Mouse (Mus musculus): ENCODE results near the gene OR5BS1P.
A peak's percentile ranks its signal among the peaks of the same experiment; 100 is the strongest.
"Not testable (repeated sequence)": the region's sequence is repeated elsewhere in the genome, so short reads cannot be mapped to it uniquely, and the experiment has no call there.

Gene OR5BS1P

DNA sequence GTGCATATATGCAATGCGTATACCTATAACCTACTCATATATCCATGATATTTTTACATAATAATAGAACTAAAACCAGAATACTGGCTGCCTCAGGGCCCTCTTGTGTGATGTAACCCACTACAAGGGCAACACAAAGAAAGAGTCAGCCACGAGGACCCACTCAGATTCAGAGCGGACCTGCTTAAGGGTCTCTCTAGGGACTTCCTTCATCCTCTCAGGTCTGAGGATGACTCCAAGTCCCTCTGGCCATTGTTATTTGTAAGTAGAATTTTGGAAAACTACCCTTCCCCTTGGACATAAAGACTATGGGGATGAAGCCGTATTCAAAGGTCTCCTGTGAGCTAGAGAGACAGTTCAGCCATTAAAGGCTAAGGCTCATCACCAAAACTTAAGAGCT is at the start of gene OR5BS1P:
OR5BS1P (plus strand) TSS at position 301 of the 400 bp plus-strand sequence.
- no peak for DNase-seq

DNA sequence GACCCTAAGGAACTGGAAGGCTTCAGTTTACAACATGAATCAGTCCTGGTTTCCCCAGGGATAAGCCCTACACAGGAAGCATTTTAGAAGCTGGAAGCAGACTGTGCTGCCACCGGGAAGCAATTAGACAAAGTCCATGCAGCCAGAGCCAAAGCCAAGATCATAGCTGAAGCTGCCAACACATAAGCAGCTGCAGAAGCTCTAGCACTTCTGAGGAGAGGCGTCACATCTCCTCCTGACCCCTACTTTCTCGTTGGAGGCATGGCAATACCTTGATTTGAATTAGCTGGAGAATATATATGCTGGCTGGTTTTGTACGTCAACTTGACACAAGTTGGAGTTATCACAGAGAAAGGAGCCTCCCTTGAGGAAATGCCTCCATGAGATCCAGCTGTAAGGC is 48.8 kb upstream of the OR5BS1P start:
- no peak for DNase-seq

DNA sequence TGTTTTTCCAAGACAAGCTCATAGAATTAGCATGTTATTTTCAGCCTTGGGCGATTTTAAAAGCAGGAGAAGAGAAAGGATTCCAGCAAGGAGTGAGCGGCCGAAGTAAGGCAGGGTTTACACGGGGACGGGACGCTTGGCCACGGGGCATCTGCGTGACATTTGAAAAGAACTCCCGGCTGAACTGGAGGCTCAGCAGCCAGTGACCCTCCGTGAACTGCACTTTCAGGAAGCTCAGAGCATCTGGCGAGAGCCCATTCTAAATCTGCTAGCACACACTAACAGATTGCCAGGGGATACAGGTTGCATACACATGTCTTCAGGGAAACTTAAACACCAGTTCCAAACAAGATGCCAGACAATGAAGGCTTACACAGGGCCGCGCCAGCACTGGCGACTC is 45.4 kb upstream of the OR5BS1P start:
- no peak for DNase-seq

DNA sequence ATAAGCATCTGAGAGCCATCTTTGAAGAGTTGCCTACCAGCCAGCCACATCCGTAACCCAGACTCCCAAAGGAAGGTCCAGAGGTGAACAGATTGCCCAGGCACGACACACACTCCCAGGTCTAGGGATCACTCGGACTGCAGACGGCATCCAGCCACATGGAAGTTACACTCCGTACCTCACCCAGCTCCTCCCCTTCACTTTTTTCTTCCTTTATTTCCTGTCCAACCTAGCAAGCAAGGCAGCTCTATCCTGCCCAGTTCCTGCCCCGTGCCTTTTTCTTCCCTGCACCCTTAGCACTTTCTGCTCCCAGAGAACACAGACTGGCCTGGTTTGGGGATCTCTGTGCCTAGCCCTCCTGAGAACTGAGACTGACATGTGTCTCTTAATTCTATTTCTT is 44.9 kb upstream of the OR5BS1P start:
- DNase-seq, result no peak

DNA sequence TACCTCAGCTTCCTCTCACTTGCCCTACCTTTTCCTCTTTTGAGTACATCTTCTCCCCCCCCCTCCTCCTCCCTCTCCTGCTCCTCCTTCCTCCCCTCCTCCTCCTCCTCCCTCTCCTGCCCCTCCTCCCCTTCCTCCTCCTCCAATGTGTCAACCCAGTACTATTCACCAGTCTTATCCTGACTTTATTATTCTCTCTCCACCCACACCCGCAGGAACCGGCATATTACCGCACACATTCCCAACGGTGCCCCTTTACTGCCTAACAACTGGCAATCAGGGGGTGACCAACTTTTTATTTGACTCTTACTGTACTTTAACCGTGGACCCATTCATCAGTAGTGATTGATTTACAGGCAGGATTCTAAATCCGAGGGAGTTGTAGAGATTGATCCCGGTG is 44.5 kb upstream of the OR5BS1P start:
- no peak for DNase-seq

DNA sequence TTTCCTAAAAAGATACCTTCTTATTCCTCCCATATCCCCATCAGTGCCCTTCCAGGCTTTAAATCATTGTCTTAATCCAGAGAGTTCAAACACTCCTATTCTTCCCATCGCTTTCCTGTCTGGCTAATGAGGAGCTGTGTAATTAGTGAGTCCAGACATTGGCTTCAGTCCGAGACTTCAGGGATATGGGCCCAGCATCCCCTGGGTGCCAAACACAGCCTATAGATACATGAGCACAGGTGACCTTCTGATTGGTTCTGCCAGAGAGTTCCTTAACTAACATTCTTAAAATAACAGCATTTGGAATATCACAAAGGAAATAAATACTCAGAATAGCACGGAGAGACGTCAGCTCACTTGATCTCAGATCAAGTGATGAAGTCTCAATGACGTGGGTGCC is 38.8 kb upstream of the OR5BS1P start, which contains the start of gene Olfr282:
Olfr282 (plus strand) TSS at position 301 of the 400 bp plus-strand sequence.
- not testable (repeated sequence) for DNase-seq

DNA sequence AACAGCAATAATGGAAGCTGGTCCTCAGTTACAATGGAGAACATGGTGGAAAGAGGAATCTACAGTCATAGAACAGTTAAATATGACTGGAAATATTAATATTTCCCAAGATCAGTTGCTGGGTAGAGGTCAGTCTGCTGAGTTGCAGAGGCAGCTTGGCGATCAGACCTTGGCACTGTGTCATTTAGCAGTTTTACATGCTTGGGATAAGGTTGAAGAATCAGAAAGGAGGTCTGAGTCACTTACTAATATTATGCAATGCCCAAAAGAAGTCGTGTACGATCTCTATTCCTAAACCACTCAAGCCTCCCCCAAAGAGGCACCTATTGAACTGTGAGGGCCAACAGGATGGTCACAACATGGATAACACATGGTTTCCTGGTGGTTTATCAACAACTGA is 25.1 kb upstream of the OR5BS1P start:
- no peak for DNase-seq

DNA sequence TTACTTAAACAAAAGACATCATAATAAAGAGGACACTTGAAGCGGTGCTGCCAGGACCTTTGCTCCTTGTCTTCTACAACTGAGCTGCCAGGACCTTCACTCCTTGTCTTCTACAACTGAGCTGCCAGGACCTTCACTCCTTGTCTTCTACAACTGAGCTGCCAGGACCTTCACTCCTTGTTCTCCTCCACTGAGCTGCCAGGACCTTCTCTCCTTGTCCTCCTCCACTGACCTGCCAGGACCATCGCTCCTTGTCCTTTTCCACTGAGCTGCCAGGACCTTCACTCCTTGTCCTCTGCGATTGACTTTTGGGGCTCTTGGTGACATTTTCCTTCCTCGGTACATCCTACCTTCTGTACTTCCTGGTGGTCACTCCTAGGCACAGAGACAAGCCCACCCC is 21.2 kb upstream of the OR5BS1P start:
- peak; percentile 13 to 20 for DNase-seq

DNA sequence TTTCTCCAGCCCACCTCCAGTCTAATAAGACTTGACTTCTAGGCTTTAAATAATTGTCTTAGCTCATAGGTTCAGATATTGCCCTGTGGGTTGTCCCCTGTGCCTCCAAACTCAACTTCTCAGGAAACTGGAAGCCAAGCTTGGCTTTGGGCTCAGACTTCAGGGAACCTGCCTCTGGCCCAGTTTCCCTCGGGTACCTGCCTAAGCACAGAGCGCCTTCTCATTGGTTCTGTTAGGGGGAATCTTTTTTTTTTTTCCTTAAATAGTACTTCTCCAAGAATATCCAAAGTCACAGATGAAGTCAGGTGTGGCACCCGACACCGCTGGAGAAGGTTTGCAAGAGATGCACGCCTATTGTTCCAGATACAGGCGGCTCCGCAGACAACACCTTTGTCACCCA is 17.4 kb upstream of the OR5BS1P start, which contains the start of gene Olfr281:
Olfr281 (plus strand) TSS at position 301 of the 400 bp plus-strand sequence.
- DNase-seq, result no peak

DNA sequence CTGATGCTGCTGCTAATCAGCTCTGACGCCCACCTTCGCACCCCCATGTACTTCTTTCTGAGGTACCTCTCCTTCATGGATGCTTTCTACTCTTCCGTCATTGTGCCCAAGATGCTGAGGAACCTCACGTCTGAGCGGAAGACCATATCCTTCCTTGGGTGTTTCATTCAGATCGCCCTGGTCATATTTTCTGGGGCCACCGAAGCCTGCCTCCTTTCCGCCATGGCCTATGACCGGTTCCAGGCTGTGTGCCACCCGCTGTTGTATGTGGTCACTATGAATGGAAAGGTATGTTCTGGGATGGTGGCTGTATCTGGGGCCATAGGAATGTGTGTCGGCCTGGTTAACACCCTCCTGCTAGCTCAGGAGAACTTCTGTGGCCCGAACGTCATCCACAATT is 1.8 kb downstream of the OR5BS1P start:
- DNase-seq, result no peak

DNA sequence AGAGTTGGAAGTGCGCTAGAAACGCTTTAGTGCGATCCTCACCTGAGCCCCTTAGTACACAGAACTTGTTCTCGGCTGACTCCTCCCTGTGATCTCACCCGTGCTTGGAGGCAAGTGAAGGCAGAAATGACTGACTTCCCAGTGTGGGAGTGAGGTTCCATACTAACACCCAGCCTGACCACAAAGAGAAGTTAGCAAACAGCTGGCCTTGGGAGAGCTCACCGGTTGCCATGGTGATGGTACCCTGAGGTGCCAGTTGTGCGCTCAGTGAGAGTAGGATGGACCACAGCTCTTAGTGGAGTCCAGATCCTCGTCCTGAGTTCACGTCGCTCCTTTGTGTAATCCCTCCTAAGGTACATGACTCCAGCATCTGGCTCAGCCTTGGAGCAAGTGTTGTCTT is 5.3 kb downstream of the OR5BS1P start:
- DNase-seq, result no peak

DNA sequence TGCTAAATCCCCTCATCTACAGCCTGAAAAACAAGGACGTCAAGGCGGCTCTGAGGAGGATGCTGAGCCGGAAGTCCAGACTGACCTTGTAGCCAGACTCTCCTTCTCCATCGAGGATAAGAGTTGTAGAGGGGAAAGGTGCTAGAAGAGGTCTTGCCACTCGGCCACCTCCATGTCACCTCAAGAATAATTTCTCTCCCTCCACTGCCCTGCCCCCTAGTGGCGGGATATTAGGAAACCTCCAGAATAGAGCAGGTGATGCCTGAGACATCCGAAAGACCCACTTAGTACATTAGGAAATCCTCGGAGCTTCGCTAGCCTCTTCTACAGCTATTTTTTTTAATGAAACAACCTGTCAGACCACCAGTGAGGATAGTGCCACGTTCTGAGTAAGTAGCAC is 5.7 kb downstream of the OR5BS1P start:
- DNase-seq, result peak; percentile 59 to 82

DNA sequence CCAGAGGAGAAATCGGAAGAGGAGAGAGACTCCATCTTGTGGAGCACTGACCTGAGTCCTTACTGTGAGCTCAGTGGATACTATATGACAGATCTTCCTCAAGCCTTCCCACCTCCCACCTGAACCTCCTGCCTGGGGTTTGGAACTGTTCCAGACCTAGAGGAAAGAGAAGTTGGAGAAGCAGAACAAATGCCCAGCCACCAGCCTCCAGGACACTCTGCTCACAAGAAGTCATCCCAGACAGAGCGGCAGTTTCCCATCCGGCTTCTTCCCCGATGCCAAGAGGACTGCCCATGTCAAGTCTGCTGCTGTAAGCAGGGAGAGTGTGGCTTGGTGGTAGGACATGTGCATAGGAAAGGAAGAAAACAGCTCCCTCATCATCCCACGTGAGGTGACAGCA is 6.6 kb downstream of the OR5BS1P start:
- peak; percentile 10 to 11 for DNase-seq

DNA sequence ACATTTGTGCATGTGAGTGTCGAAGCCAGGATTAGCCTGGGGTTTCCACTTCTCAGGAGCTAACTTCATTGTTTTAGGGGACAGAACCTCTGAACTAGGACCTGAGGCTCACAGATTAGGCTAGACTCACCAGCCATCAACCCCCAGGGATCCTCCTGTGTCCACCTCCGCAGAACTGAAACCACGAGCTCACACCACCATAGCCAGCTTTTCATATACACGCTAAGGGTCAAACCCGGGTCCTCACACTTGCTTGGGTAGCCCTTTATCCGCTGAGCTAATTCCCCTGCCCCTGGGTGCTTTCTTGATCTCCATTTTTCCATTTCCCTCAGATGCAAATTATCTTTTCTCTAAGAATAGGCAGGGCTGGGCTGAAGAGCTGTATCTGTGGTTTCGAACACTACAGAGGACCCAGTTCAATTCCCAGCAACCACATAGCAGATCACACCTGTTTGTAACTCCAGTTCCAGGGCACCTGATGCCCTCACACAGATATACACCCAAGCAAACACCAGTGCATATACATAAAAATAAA is 9.9 kb downstream of the OR5BS1P start:
- no peak for DNase-seq

DNA sequence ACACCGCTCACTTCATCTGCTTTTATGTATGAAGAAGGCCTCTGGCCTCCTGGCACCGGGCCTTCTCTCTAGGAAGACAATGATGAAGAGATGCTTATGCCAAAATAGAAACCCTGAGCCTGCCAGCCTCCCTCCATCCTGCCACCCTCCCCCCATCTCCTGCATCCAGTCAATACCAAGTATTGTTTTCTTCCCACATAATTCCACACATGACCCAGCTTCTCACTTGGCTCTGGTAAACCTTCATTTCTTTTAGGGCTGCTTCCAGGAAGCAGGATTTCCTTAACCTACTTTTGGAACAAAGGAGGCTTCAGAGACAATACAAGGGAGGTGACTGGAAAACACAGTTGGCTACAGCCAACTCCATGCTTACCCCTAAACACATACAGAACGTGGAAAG is 13.0 kb downstream of the OR5BS1P start, which contains the start of gene Lalba:
Lalba (minus strand) TSS at position 21 of the 400 bp plus-strand sequence.
- no peak for DNase-seq

DNA sequence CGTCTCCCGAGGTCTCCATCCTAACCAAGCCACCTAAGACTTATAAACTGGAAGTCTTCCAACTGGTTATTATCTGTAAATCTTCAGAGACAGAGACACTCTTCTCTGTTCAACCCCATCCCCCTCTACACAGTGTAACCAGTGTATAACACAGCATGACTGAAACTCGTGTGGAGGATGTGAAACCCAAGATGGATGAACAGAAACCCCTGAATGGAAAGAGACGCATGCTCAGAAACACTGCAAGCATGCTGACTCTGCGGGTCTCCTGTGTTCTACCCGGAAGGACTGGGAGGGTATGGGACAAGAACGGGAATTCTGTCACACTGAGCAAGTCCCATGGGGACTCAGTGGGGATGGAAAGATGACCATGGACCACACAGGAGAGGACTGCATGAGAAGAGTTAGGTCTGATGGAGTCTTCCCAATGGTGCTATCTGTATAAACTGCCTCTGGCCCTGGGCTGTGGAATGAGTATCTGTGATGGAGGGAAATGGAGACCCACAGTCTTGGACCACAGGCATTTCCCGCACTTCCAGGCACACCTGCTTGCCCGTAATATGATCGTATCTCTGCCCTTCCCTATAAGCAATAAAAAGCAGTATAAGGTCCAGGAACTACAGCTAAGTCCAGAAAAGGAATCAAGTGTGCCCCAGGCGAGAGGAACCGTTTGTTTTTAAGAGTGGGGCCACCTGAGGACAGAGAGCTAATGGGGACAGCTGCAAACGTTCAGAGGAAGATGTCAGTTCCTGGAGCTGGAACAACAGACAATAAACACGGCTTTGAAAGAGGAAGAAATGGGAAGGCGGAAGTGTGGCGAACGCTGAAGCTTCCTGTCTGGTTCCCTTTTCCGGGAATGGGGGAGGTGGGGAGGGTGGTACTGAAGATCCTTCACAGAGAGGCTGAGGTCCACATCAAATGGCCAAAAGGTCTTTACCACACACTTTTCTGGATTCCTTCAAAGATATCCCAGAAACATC is 14.5 kb downstream of the OR5BS1P start:
- DNase-seq, result no peak

DNA sequence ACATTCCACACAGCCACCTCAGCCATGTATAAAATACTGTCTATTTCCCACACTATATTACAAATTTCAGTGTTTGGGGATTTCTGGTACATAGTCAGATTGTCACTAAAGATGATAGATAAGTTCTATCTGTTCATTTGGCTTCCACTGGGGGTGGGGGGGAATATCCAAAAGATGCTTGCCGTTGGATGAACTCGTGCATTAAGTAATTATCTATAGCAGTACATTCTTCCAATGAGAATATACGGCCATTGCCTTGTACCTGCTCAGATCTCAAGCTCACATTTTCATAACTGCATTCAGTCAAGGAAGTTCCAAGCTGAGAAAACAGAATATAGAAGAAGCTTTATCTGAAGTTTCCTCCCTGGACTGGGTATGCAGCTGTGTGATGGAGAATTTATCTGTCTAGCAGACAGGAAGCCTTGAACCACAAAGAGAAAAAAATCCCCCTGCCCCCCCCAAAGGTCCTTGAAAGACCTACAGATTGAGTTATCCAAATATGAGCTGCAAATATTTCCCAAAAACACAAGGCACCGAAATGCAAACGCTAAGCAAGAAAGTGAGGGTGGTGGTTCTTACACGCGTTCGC is 16.8 kb downstream of the OR5BS1P start:
- no peak for DNase-seq

DNA sequence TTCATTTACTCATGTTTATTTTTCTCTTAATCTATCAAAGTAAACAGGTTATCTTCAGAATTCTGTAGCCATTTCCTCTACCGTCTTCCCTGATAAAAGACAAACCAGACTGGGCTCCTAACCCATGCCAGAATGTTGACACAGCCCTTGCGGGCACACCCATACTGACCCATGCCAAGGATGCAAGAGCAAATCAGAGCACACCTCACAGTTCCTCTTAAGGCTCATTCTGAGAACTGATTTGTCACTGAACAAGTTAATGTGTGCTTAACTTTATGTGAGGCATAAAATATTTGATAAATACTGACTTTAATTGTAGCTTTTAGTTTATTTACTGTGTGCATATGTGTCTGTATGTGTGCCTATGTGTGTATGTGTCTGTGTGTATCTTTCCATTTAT is 21.6 kb downstream of the OR5BS1P start:
- DNase-seq, result no peak

DNA sequence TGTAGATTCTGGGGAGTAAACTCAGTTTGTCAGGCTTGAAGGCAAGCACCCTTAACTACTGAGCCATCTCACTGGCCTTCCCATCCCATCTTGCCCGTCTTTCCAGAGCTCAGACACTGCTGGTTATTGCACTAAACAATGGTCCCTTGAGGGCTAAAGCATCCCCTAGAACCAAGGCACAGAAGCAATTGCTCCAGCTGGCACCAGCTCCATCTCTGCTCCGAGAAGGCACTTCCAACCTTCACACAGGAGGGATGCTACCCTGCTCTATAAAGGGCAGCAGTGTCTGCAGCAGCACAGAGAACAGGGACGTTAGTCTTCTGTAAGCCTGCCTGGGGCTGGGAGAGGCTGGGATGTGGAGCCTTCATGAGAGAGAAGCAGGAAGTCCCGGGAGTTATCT is 22.4 kb downstream of the OR5BS1P start, which contains the start of gene Olfr279:
Olfr279 (plus strand) TSS at position 301 of the 400 bp plus-strand sequence.
- no peak for DNase-seq

DNA sequence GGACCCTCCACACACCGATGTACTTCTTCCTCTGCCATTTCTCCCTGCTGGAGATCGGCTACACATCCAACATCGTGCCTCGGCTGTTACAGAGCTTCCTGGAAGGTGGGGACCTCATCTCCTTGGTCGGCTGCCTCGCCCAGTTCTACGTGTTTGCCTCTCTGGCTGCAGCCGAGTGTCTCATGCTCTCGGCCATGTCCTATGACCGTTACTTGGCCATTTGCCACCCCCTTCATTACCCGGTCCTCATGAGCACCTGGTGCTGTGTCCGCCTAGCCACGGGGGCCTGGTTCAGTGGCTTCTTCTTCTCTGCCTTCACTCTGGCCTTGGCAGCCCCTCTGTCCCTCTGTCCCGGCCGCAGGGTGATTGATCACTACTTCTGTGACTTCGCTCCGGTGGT is 27.9 kb downstream of the OR5BS1P start:
- DNase-seq, result peak in 1 of 2 experiments; percentile 58

DNA sequence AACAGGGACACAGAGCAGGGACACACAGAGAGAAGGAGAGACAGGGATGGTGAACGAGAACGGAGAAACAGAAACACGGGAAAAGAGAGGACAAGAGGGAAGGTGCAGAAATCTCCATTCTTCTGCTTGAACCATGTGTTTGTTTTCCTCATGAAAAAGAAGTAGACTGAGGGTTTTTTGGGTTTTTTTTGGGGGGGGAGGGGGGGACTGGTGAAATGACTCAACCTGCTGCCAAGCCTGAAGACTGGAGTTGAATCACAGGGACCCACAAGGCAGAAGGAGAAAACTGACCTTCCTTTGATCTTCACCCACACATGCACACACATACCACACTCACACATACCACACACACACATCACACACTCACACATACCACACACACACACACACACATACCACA is 33.6 kb downstream of the OR5BS1P start:
- no peak for DNase-seq

DNA sequence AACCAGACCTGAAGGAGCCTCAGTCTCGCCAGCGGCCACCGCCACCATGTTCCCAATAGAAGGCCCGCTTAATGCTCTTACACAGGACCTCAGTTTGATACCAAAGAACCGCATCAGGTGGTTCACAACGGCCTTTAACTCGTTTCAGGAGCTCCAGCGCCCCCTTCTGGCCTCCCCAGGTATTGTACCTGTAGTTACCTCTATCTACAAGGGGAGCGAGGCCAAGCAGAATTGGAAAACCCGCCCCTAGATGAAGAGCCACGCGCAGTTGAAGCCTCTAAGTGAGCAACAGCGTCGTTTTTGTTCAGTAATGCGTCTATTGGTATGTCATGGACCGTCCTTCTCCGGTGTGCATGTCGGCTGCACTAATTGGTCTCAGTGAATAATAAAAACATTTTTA is 34.8 kb downstream of the OR5BS1P start:
- DNase-seq, result peak; percentile 54 to 88

DNA sequence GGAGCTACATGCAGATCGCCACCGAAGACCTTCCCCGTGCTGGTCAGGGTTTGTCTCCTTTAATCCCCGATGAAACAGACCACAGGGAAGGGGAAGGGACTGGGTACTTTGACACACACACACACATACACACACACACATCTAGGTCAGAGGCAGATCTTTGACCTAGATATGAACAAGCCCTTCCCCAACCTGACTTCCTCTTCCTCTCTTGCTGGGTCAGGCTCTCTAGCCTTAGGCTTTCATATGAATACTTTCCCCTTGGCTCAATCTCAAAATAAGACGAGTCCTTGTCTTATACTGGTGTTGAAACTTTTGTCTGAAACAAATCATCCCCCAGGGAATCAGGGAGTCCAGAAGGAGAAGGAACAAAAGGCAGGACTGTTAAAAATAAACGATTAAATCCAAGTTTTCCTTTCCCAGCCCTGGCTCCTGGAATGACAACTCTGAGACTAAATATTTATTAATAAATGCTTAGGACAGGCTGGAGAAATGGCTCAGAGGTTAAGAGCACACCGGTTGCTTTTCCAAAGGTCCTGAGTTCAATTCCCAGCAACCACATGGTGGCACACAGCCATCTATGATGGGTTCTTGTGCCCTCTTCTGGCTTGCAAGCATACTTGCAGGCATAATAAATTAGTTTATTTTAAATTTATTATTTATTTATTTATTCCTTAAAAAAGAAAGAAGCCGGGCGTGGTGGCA is 36.7 kb downstream of the OR5BS1P start:
- no peak for DNase-seq

Measured in cerebellum, postnatal 14 days (tissue).